Mouse (Mus musculus) MEL (cell line): ENCODE data around the gene Mettl27. TPM values are rescaled to one million over a fixed set of nuclear protein-coding genes. Genes with fewer than 3 reads are reported as not detected.
A peak's percentile ranks its signal among the peaks of the same experiment; 100 is the strongest.

ENCODE experiments used
- DNase-seq: peaks from one replicate; pipeline ENCODE4 v3.0.0; 2011; ENCODE audit warnings: low read depth, low spot score
- H3K27ac ChIP-seq: 2 replicates; pipeline ENCODE4 v1.5.1; 2012; ENCODE audit warnings: low read depth, mild to moderate bottlenecking, control low read depth, low read length, moderate library complexity; ENCODE audit not compliant: control insufficient read depth
- H3K27me3 ChIP-seq, 2 experiments: fragments of 150-350 bp in 1 of 2; sonication (generic) in 1 of 2; 2 replicates each; pipeline ENCODE4 v1.6.1; 2012; ENCODE audit warnings: low read length in 2 of 2, mild to moderate bottlenecking in 2 of 2, improper control_type of control experiment in 1 of 2, moderate library complexity in 1 of 2; ENCODE audit not compliant: insufficient read depth in 2 of 2, control insufficient read depth in 1 of 2
- H3K36me3 ChIP-seq, 2 experiments: 2 replicates each; pipeline ENCODE4 v1.6.1; 2012 to 2014; ENCODE audit warnings: low read length in 2 of 2, improper control_type of control experiment in 1 of 2, inconsistent platforms in 1 of 2, mild to moderate bottlenecking in 1 of 2; ENCODE audit not compliant: insufficient read depth in 2 of 2, control insufficient read depth in 1 of 2
- H3K4me1 ChIP-seq, 2 experiments: fragments of 150-350 bp in 1 of 2; sonication (generic) in 1 of 2; 2 replicates each; pipeline ENCODE4 v1.6.1; 2012; ENCODE audit warnings: low read length in 2 of 2, improper control_type of control experiment in 1 of 2, mild to moderate bottlenecking in 1 of 2; ENCODE audit not compliant: insufficient read depth in 2 of 2, control insufficient read depth in 1 of 2
- H3K4me3 ChIP-seq, 2 experiments: fragments of 150-350 bp in 1 of 2; sonication (generic) in 1 of 2; 2 replicates each; pipeline ENCODE4 v1.5.1; 2012; ENCODE audit warnings: low read depth in 2 of 2, low read length in 2 of 2, mild to moderate bottlenecking in 2 of 2, moderate library complexity in 2 of 2, control low read depth in 1 of 2, improper control_type of control experiment in 1 of 2; ENCODE audit not compliant: control insufficient read depth in 1 of 2, insufficient read depth in 1 of 2
- H3K79me2 ChIP-seq: 2 replicates; pipeline ENCODE4 v1.6.1; 2012; ENCODE audit warnings: mild to moderate bottlenecking, low read length, moderate library complexity; ENCODE audit not compliant: control insufficient read depth, poor library complexity, insufficient read depth
- H3K9ac ChIP-seq: 2 replicates; pipeline ENCODE4 v1.6.1; 2012; ENCODE audit warnings: low read depth, mild to moderate bottlenecking, control low read depth, low read length, moderate library complexity; ENCODE audit not compliant: control insufficient read depth, poor library complexity, severe bottlenecking
- H3K9me3 ChIP-seq: fragments of 150-350 bp; sonication (generic); replicated peaks from 2 replicates; pipeline ENCODE4 v1.6.1; 2012; ENCODE audit warnings: mild to moderate bottlenecking, low read length, improper control_type of control experiment, moderate library complexity; ENCODE audit not compliant: insufficient read depth
- BHLHE40 ChIP-seq: IDR thresholded peaks from 2 replicates; pipeline ENCODE4 v1.6.1; 2012; ENCODE audit warnings: low read depth, mild to moderate bottlenecking, inconsistent platforms, low read length, improper control_type of control experiment, borderline replicate concordance
- CTCF ChIP-seq, 3 experiments: IDR thresholded peaks in 2 of 3; conservative IDR thresholded peaks in 1 of 3; 2 replicates each; pipeline ENCODE4 v1.5.1; 2011 to 2012; ENCODE audit warnings: low read length in 3 of 3, low read depth in 2 of 3, mild to moderate bottlenecking in 2 of 3, improper control_type of control experiment in 1 of 3, inconsistent platforms in 1 of 3, mixed read lengths in 1 of 3, moderate library complexity in 1 of 3; ENCODE audit not compliant: control insufficient read depth in 1 of 3, insufficient read depth in 1 of 3, poor library complexity in 1 of 3, severe bottlenecking in 1 of 3
- HCFC1 ChIP-seq: IDR thresholded peaks from 2 replicates; pipeline ENCODE4 v1.6.1; 2012; ENCODE audit warnings: low read depth, mild to moderate bottlenecking, inconsistent platforms, low read length, improper control_type of control experiment, moderate library complexity
- KAT2A ChIP-seq: conservative IDR thresholded peaks from 2 replicates; pipeline ENCODE4 v1.6.1; 2012; ENCODE audit warnings: low read depth, low read length, improper control_type of control experiment, inconsistent platforms
- MAX ChIP-seq: IDR thresholded peaks from 2 replicates; pipeline ENCODE4 v1.6.1; 2011; ENCODE audit warnings: low read length, improper control_type of control experiment
- MEF2A ChIP-seq: IDR thresholded peaks from 2 replicates; pipeline ENCODE4 v1.6.1; 2014; ENCODE audit warnings: low read depth, mild to moderate bottlenecking, inconsistent platforms, low read length, improper control_type of control experiment; ENCODE audit not compliant: poor library complexity, insufficient replicate concordance, severe bottlenecking; ENCODE audit errors: extremely low read depth
- MYC ChIP-seq: IDR thresholded peaks from 2 replicates; pipeline ENCODE4 v1.6.1; 2011; ENCODE audit warnings: low read depth, mild to moderate bottlenecking, low read length, improper control_type of control experiment, moderate library complexity
- NELFE ChIP-seq: IDR thresholded peaks from 2 replicates; pipeline ENCODE4 v1.6.1; 2011; ENCODE audit warnings: low read depth, low read length, improper control_type of control experiment
- NRF1 ChIP-seq: IDR thresholded peaks from 2 replicates; pipeline ENCODE4 v1.6.1; 2014; ENCODE audit warnings: low read depth, mild to moderate bottlenecking, inconsistent platforms, low read length, improper control_type of control experiment, moderate library complexity; ENCODE audit not compliant: poor library complexity, insufficient read depth, severe bottlenecking
- POLR2A ChIP-seq, 2 experiments: IDR thresholded peaks; 2 replicates each; pipeline ENCODE4 v1.6.1; 2011 to 2012; ENCODE audit warnings: low read length in 2 of 2, mild to moderate bottlenecking in 2 of 2, control low read depth in 1 of 2, improper control_type of control experiment in 1 of 2, low read depth in 1 of 2, moderate library complexity in 1 of 2; ENCODE audit not compliant: control insufficient read depth in 1 of 2, insufficient read depth in 1 of 2, poor library complexity in 1 of 2
- RAD21 ChIP-seq: IDR thresholded peaks from 2 replicates; pipeline ENCODE4 v1.6.1; 2011; ENCODE audit warnings: mild to moderate bottlenecking, low read depth, low read length, improper control_type of control experiment
- SIN3A ChIP-seq: IDR thresholded peaks from 2 replicates; pipeline ENCODE4 v1.6.1; 2012; ENCODE audit warnings: low read length, improper control_type of control experiment, inconsistent platforms
- SMC3 ChIP-seq: IDR thresholded peaks from 2 replicates; pipeline ENCODE4 v1.6.1; 2011; ENCODE audit warnings: low read depth, low read length, improper control_type of control experiment
- TBP ChIP-seq: IDR thresholded peaks from 2 replicates; pipeline ENCODE4 v1.8.0; 2011; ENCODE audit warnings: low read depth, low read length, improper control_type of control experiment
- TCF12 ChIP-seq: IDR thresholded peaks from 2 replicates; pipeline ENCODE4 v1.6.1; 2014; ENCODE audit warnings: low read depth, mild to moderate bottlenecking, inconsistent platforms, low read length, improper control_type of control experiment, moderate library complexity
- UBTF ChIP-seq: IDR thresholded peaks from 2 replicates; pipeline ENCODE4 v1.6.1; 2012; ENCODE audit warnings: low read depth, mild to moderate bottlenecking, inconsistent platforms, low read length, improper control_type of control experiment, moderate library complexity, borderline replicate concordance; ENCODE audit not compliant: insufficient read depth
- USF2 ChIP-seq, 2 experiments: IDR thresholded peaks; 2 replicates each; pipeline ENCODE4 v1.6.1; 2011 to 2012; ENCODE audit warnings: improper control_type of control experiment in 2 of 2, low read length in 2 of 2, borderline replicate concordance in 1 of 2, inconsistent platforms in 1 of 2, low read depth in 1 of 2, mild to moderate bottlenecking in 1 of 2; ENCODE audit not compliant: insufficient read depth in 1 of 2
- ZC3H11A ChIP-seq: IDR thresholded peaks from 2 replicates; pipeline ENCODE4 v1.6.1; 2012; ENCODE audit warnings: low read depth, mild to moderate bottlenecking, inconsistent platforms, low read length, improper control_type of control experiment
- ZMIZ1 ChIP-seq: IDR thresholded peaks from 2 replicates; pipeline ENCODE4 v1.6.1; 2012; ENCODE audit warnings: low read depth, mild to moderate bottlenecking, inconsistent platforms, low read length, improper control_type of control experiment, moderate library complexity
- ZNF384 ChIP-seq: IDR thresholded peaks from 2 replicates; pipeline ENCODE4 v1.6.1; 2012; ENCODE audit warnings: low read depth, mild to moderate bottlenecking, inconsistent platforms, low read length, improper control_type of control experiment
- polyA plus RNA-seq, 2 experiments: library from polyadenylated mRNA; stranded (reverse) in 1 of 2; unstranded in 1 of 2; fragments of >175 nt in 1 of 2; fragments of >200 nt in 1 of 2; gene quantifications; 2 replicates each; pipeline versions ENCODE4 v1.2.1 to v1.2.4; 2012; ENCODE audit warnings: low replicate concordance in 2 of 2, low read depth in 1 of 2; ENCODE audit not compliant: insufficient read length in 2 of 2, insufficient read depth in 1 of 2, missing spikeins in 1 of 2
- total RNA-seq: library from RNA; depleted of rRNA; stranded (reverse); fragments of 300-350 nt; gene quantifications from 2 replicates; pipeline ENCODE4 v1.2.3, GENCODE M21; 2012

Mettl27 gene
- total and polyA plus RNA-seq, 3 experiments, result 0.96 to 3.1 TPM; not detected in 1

DNA sequence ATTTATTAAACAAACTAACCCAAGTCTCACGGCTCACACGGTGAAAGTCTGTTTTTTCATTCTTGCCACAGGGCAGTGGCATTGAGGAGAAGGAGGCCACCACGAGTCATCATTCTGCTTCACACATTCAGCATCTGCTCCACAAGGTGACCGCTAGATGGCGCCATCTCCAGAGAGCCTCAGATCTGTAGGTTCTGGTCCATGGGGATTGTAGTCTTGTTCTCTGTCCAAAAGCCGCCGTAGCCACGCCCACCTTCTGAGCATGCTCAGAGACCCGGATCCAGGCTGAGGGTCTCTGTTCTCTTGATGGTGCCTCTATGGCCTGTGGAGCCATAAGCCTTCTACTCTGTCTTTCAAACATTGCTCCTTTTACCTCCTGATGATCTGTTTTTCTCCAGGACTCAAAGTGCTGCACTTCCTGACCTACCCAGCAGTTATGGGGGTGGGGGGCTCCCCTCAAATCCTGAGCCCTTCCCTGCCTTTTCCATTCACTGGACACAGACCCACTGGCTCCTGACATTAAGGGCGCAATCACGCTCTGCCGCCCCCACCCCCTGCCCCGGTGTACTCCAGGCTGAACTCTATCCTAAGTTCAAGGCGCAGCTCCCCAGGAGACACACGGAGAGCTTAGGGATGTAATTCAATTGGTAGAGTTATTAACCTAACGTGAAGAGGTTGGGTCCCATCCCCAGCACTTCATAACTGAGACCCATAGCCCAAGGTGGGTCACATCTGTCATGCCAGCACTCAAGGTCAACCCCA is 13.9 kb upstream of the Mettl27 start:
- H3K9ac ChIP-seq, result no peak overlapping the region
- H3K4me1 ChIP-seq, result peaks cover 24 to 63% of the 10 kb centered on the region in 2 experiments
- TF ChIP-seq TCF12, result 0 out of 2 replicates have a peak, but pooled peaks have one; percentile 16
- TF ChIP-seq NRF1, result peak; percentile 70
- TF ChIP-seq MAX, result 0 out of 2 replicates have a peak, but pooled peaks have one; percentile 35
- TF ChIP-seq ZNF384, result no peak
- TF ChIP-seq CTCF (IDR thresholded peaks at IDR 0.05 in 2 of 3, conservative IDR thresholded peaks at IDR 0.05 in 1 of 3; ENCODE audit: control insufficient read depth in 1 of 3, insufficient read depth in 1 of 3, low read depth in 2 of 3, low read length in 3 of 3, poor library complexity in 1 of 3, severe bottlenecking in 1 of 3), result peak; percentile 86 to 91 (median 86)
- peak; percentile 56 for TF ChIP-seq SMC3
- TF ChIP-seq ZC3H11A, result no peak
- 0 out of 2 replicates have a peak, but pooled peaks have one; percentile 25 for TF ChIP-seq TBP
- no peak for TF ChIP-seq MEF2A
- no peak for TF ChIP-seq NELFE
- TF ChIP-seq POLR2A (IDR thresholded peaks at IDR 0.05; ENCODE audit: control insufficient read depth in 1 of 2, insufficient read depth in 1 of 2, low read depth in 1 of 2, low read length in 2 of 2, poor library complexity in 1 of 2), result no peak
- TF ChIP-seq ZMIZ1, result no peak
- TF ChIP-seq KAT2A, result 0 out of 2 replicates have a peak, but pooled peaks have one; percentile 2
- peak; percentile 24; the same call in 1 of the 2 replicates for TF ChIP-seq RAD21
- no peak for TF ChIP-seq BHLHE40
- no peak for TF ChIP-seq USF2 (IDR thresholded peaks at IDR 0.05; ENCODE audit: borderline replicate concordance in 1 of 2, insufficient read depth in 1 of 2, low read depth in 1 of 2, low read length in 2 of 2)
- peak; percentile 53 for TF ChIP-seq SIN3A
- peak; percentile 63; the same call in 1 of the 2 replicates for TF ChIP-seq MYC
- peak; percentile 80 for TF ChIP-seq HCFC1
- no peak for TF ChIP-seq UBTF
- peaks cover 0 to 46% of the 10 kb centered on the region in 2 experiments; a peak in 2 of 4 replicates for H3K36me3 ChIP-seq
- no peaks in the 10 kb centered on the region for H3K27me3 ChIP-seq
- no peaks in the 10 kb centered on the region for H3K9me3 ChIP-seq
- peak; percentile 87 for DNase-seq
- no peak overlapping the region for H3K27ac ChIP-seq
- H3K4me3 ChIP-seq, result peak overlapping the region in 1 of 2 experiments; percentile 30; a peak in 1 of 4 replicates
- H3K79me2 ChIP-seq, result no peaks in the 10 kb centered on the region
